Mouse (Mus musculus): Measurements from ENCODE around the gene Pskh1.

DNA sequence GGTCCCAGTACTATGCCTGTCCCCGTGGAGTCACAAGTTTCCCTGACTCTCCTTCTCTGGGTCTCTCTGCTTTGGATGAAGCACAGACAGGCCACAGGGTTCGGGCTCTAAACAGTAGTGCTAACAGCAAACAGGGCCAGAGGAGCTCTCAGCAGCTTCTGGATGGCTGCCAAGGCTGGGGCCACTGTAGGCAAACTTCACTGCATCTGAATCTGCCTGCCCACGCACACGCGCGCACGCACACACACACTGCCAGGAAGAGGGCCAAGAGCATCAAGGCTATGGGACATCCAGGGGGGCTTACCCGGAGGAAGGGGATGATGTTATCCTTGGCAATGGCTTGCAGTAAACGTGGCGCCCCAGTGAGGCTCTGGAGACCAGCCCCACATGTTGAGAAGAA, 49.1 kb downstream of the Pskh1 start:
- TF ChIP-seq ZC3H11A (IDR thresholded peaks at IDR 0.05; ENCODE audit: borderline replicate concordance, low read depth, low read length) (no peak), CHD2 (IDR thresholded peaks at IDR 0.05; ENCODE audit: low read depth, low read length) (no peak), HCFC1 (IDR thresholded peaks at IDR 0.05; ENCODE audit: borderline replicate concordance, insufficient read depth, low read length) (no peak), MAFK (IDR thresholded peaks at IDR 0.05; ENCODE audit: insufficient read depth, low read depth, low read length) (no peak), ZNF384 (IDR thresholded peaks at IDR 0.05; ENCODE audit: low read depth, low read length) (no peak)

All from ES-E14 (cell line).